Comparison of ENCODE assay signal across 8 mouse cellular contexts in the genomic region with DNA sequence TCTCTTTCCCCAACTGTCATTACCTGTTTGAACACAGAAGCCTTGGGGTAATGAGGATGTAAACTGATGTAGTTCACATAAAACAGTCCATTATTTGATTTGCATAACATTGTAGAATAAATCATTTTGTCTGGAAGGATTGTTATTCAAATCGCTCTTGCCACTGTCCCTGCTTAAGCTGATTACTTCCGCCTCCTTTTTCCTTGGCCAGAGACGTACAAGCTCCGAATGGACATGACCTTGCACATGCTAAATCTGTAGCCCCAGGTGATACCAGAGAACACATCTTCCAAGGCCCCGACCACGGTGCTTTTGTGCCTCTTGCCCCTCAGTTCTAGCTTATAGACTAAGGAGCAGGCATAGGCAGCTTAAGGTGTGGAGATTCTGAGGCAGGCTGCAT.
"Had no signal": no experiment of that assay in that cellular context is flagged by ENCODE, and none has a peak within 500 bp of the region (broad histone marks: within the 10 kb centered on the region; RNA-seq: fewer than 3 reads in every experiment).

No protein-coding gene starts in this region.

- DNase-seq: liver, postnatal 0 days; lung, adult 2 months; lung, postnatal 14 days; lung, postnatal 36 days; right cerebral cortex, postnatal 14 days; thymus, adult 2 months; thymus, postnatal 25 days; thymus, postnatal 4 days had no signal
